Mouse (Mus musculus): ENCODE results near the gene Kpna7.
A peak's percentile ranks its signal among the peaks of the same experiment; 100 is the strongest.

GRCm38 (mm10) chr5:144971266-144971665 lies 112.6 kb downstream of the Kpna7 start:
- TF ChIP-seq CTCF (IDR thresholded peaks at IDR 0.05 in 2 of 3, conservative IDR thresholded peaks at IDR 0.05 in 1 of 3; ENCODE audit: control insufficient read depth in 1 of 3, insufficient read depth in 1 of 3, low read depth in 2 of 3, low read length in 3 of 3, poor library complexity in 1 of 3, severe bottlenecking in 1 of 3) (peak; percentile 10 to 53 (median 21); a peak in 3 of 6 replicates), POLR2A (IDR thresholded peaks at IDR 0.05; ENCODE audit: control insufficient read depth in 1 of 2, insufficient read depth in 1 of 2, low read depth in 1 of 2, low read length in 2 of 2, poor library complexity in 1 of 2) (no peak), USF1 (IDR thresholded peaks at IDR 0.05; ENCODE audit: low read depth, low read length) (no peak), MAFK (IDR thresholded peaks at IDR 0.05; ENCODE audit: borderline replicate concordance, low read depth, low read length) (no peak), MXI1 (IDR thresholded peaks at IDR 0.05; ENCODE audit: low read depth, low read length) (no peak), MAZ (IDR thresholded peaks at IDR 0.05; ENCODE audit: low read depth, low read length) (no peak), NELFE (IDR thresholded peaks at IDR 0.05; ENCODE audit: low read depth, low read length) (no peak), POLR2AphosphoS2 (IDR thresholded peaks at IDR 0.05; ENCODE audit: low read length) (no peak), TCF12 (IDR thresholded peaks at IDR 0.05; ENCODE audit: low read depth, low read length) (no peak), USF2 (IDR thresholded peaks at IDR 0.05; ENCODE audit: borderline replicate concordance in 1 of 2, insufficient read depth in 1 of 2, low read depth in 1 of 2, low read length in 2 of 2) (no peak), E2F4 (IDR thresholded peaks at IDR 0.05; ENCODE audit: borderline replicate concordance, low read depth, low read length) (no peak), TAL1 (IDR thresholded peaks at IDR 0.05; ENCODE audit: low read length) (no peak), EP300 (IDR thresholded peaks at IDR 0.05; ENCODE audit: low read depth in 1 of 2, low read length in 2 of 2) (no peak)

Data from MEL (cell line).